Mouse (Mus musculus): ENCODE measurements around the gene Lrg1. TPM values are rescaled to one million over a fixed set of nuclear protein-coding genes. Genes with fewer than 3 reads are reported as not detected.

Gene Lrg1
- total and polyA plus RNA-seq, 3 experiments, result not detected

DNA sequence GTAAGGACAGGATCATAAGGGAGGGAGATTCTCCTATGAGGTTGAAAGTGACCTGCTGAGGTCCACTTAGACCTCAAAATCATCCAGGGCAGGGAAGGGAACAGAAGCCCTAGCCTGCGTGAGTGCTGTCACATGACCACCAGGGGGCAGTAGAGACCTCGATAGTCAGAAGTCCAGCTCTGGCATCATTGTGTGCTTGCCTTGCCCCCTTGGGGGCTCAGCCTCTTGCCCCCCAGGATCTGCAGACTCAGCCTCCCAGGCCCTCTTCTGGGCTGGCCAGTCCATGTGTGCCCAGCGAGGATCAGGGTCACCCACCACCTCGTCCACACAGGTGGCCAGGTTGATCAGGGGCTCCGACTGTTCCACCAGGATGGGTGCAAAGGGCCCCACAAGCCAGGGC lies 9.9 kb downstream of the Lrg1 start:
- H3K27ac ChIP-seq (ENCODE audit: control insufficient read depth, low read depth, low read length), result no peak overlapping the region
- TF ChIP-seq RAD21 (IDR thresholded peaks at IDR 0.05; ENCODE audit: low read depth, low read length) (peak; percentile 72), SMC3 (IDR thresholded peaks at IDR 0.05; ENCODE audit: low read depth, low read length) (peak; percentile 83), USF1 (IDR thresholded peaks at IDR 0.05; ENCODE audit: low read depth, low read length) (peak; percentile 70), TAL1 (IDR thresholded peaks at IDR 0.05; ENCODE audit: low read length) (no peak), ZKSCAN1 (IDR thresholded peaks at IDR 0.05; ENCODE audit: low read depth, low read length) (no peak), ZC3H11A (IDR thresholded peaks at IDR 0.05; ENCODE audit: low read depth, low read length) (peak; percentile 60), CTCF (IDR thresholded peaks at IDR 0.05 in 2 of 3, conservative IDR thresholded peaks at IDR 0.05 in 1 of 3; ENCODE audit: control insufficient read depth in 1 of 3, insufficient read depth in 1 of 3, low read depth in 2 of 3, low read length in 3 of 3, poor library complexity in 1 of 3, severe bottlenecking in 1 of 3) (peak; percentile 85 to 95 (median 94)), SIN3A (IDR thresholded peaks at IDR 0.05; ENCODE audit: low read length) (no peak), MAFK (IDR thresholded peaks at IDR 0.05; ENCODE audit: borderline replicate concordance, low read depth, low read length) (no peak), MAZ (IDR thresholded peaks at IDR 0.05; ENCODE audit: low read depth, low read length) (no peak), USF2 (IDR thresholded peaks at IDR 0.05; ENCODE audit: borderline replicate concordance in 1 of 2, insufficient read depth in 1 of 2, low read depth in 1 of 2, low read length in 2 of 2) (no peak), E2F4 (IDR thresholded peaks at IDR 0.05; ENCODE audit: borderline replicate concordance, low read depth, low read length) (no peak), MYC (IDR thresholded peaks at IDR 0.05; ENCODE audit: low read depth, low read length) (no peak), KAT2A (conservative IDR thresholded peaks at IDR 0.05; ENCODE audit: low read depth, low read length) (no peak), JUND (IDR thresholded peaks at IDR 0.05; ENCODE audit: low read depth, low read length) (no peak)
- no peaks in the 10 kb centered on the region for H3K27me3 ChIP-seq (ENCODE audit: control insufficient read depth in 1 of 2, insufficient read depth in 2 of 2, low read length in 2 of 2)
- no peaks in the 10 kb centered on the region for H3K36me3 ChIP-seq (ENCODE audit: control insufficient read depth in 1 of 2, insufficient read depth in 2 of 2, low read length in 2 of 2)
- H3K9ac ChIP-seq (ENCODE audit: control insufficient read depth, low read depth, low read length, poor library complexity, severe bottlenecking), result no peak overlapping the region
- H3K9me3 ChIP-seq (replicated peaks; ENCODE audit: insufficient read depth, low read length), result no peaks in the 10 kb centered on the region
- peak; percentile 84 for DNase-seq (ENCODE audit: low read depth, low spot score)
- no peak overlapping the region for H3K4me3 ChIP-seq (ENCODE audit: control insufficient read depth in 1 of 2, insufficient read depth in 1 of 2, low read depth in 2 of 2, low read length in 2 of 2)
- no peaks in the 10 kb centered on the region for H3K4me1 ChIP-seq (ENCODE audit: control insufficient read depth in 1 of 2, insufficient read depth in 2 of 2, low read length in 2 of 2)
- no peaks in the 10 kb centered on the region for H3K79me2 ChIP-seq (ENCODE audit: control insufficient read depth, insufficient read depth, low read length, poor library complexity)

DNA sequence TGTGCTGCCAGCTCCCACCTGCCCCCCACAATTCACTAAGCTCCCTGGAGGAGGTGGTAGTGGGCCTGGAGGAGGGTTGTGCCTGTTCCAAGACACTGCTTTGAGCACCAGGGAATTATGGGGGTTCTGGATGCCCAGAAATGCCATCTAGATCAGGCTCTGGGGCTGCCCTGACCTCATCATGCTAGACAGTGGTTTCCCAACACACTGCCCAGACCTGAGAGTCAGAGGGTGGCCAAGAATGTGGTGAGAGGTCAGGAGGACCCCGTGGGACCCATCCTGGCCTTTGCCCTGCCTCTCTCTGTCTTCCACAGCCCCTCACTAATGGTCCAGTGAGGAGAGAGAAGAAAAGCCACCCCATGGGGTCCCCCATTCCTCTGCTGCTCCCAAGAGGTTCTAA lies 10.8 kb downstream of the Lrg1 start:
- Histone ChIP-seq H3K27ac (ENCODE audit: control insufficient read depth, low read depth, low read length) (no peak overlapping the region), H3K36me3 (ENCODE audit: control insufficient read depth in 1 of 2, insufficient read depth in 2 of 2, low read length in 2 of 2) (no peaks in the 10 kb centered on the region), H3K9ac (ENCODE audit: control insufficient read depth, low read depth, low read length, poor library complexity, severe bottlenecking) (no peak overlapping the region), H3K4me1 (ENCODE audit: control insufficient read depth in 1 of 2, insufficient read depth in 2 of 2, low read length in 2 of 2) (no peaks in the 10 kb centered on the region), H3K27me3 (ENCODE audit: control insufficient read depth in 1 of 2, insufficient read depth in 2 of 2, low read length in 2 of 2) (no peaks in the 10 kb centered on the region), H3K9me3 (replicated peaks; ENCODE audit: insufficient read depth, low read length) (no peaks in the 10 kb centered on the region), H3K79me2 (ENCODE audit: control insufficient read depth, insufficient read depth, low read length, poor library complexity) (no peaks in the 10 kb centered on the region), H3K4me3 (ENCODE audit: control insufficient read depth in 1 of 2, insufficient read depth in 1 of 2, low read depth in 2 of 2, low read length in 2 of 2) (no peak overlapping the region)
- TF ChIP-seq NRF1 (IDR thresholded peaks at IDR 0.05; ENCODE audit: insufficient read depth, low read depth, low read length, poor library complexity, severe bottlenecking) (no peak), ZNF384 (IDR thresholded peaks at IDR 0.05; ENCODE audit: low read depth, low read length) (no peak), ZKSCAN1 (IDR thresholded peaks at IDR 0.05; ENCODE audit: low read depth, low read length) (no peak), HCFC1 (IDR thresholded peaks at IDR 0.05; ENCODE audit: low read depth, low read length) (no peak), MYB (IDR thresholded peaks at IDR 0.05; ENCODE audit: low read depth, low read length) (no peak), CTCF (IDR thresholded peaks at IDR 0.05 in 2 of 3, conservative IDR thresholded peaks at IDR 0.05 in 1 of 3; ENCODE audit: control insufficient read depth in 1 of 3, insufficient read depth in 1 of 3, low read depth in 2 of 3, low read length in 3 of 3, poor library complexity in 1 of 3, severe bottlenecking in 1 of 3) (no peak), BHLHE40 (IDR thresholded peaks at IDR 0.05; ENCODE audit: borderline replicate concordance, low read depth, low read length) (no peak)
- no peak for DNase-seq (ENCODE audit: low read depth, low spot score)
